Mouse (Mus musculus): ENCODE results near the gene Txn2.
"Not testable (repeated sequence)": the region's sequence is repeated elsewhere in the genome, so short reads cannot be mapped to it uniquely, and the experiment has no call there.

Gene Txn2

DNA sequence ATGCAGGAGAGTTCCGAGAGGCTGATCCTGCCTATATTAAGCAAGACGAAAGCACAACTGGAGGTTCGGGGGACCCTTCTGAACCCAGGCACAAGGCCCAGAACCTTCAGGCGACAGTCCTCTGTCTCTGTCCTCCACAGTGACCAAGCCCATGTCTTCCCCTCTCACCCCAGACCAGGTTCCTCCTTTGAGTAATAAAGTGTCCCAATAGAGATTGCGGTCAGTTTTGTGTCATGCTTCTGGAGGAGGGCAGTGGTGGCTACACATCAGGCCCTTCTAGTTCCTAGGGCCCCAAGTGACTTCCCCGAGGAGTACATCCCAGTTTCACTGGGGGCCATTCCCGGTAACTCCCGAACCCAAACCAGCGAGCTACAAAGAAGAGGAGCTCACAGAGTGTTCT is 54.0 kb downstream of the Txn2 start:
- no peak for DNase-seq

DNA sequence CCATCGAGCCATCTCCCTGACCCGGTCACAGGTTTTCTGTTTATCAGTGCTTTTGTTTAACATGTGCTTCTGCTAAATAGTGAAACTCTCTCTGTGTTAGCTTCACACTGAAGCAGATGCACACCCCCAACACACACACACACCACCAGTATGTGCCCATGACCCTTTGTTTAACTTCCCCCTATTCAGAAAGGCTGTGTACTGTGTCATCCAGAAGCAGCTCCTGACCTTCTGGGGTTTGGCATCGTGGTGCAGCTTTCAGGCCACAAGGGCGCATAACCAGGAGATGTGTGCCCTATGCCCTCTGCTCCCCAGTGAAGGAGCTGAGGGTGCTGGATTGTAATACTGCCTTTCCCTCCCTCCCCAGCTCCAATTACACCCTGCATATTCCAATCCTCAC is 54.5 kb downstream of the Txn2 start:
- DNase-seq: no peak

DNA sequence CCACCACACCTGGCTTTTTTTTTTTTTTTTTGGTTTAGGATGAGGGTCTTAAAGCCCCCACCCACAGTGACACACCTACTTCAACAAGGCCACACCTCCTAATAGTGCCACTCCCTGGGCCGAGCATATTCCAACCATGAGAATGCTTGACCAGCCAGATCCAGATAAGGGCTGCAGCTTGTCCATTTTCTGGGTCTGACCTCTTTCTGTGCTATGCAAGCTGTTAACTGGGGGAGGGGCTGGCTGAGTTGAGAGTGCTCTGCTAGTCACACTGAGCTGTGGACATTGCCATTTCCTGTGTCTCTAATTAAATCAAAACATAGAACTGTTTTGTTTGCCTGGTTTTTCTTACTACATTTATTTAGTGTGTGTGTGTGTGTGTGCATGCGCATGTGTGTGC is 55.2 kb downstream of the Txn2 start:
- DNase-seq: no peak

DNA sequence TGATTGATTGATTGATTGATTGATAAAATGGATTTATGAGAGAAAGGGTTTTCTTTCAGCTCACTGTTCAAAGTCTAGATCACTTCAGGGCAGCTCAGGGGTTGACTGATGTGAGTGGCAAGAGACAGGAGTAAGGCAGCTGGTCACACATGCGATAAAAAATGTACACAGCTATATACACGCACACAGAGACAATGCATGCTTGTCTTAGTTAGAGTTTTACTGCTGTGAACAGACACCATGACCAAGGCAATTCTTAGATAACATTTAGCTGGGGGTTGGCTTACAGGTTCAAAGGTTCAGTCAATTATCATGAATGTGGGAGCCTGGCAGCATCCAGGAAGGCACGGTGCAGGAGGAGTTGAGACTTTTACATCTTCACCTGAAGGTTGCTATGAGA is 55.8 kb downstream of the Txn2 start:
- no peak for DNase-seq

DNA sequence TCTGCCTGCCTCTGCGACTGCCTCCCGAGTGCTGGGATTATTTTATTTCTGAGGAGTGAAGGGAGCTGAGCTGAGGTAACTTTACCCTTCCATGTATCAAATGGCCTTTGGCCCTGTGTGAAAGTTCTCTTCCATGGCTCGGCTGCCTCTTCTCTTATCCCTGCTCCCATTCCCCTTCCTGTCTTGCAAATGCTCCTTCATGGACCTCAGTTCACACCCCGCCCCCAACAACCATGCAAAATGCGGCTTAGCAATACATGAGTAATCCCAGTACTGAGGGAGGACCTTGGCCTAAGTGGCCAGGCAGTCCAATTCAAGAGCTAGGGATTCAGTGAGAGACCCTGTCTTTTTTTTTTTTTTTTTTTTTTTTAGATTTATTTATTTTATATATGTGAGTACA is 60.5 kb downstream of the Txn2 start:
- DNase-seq: no peak

DNA sequence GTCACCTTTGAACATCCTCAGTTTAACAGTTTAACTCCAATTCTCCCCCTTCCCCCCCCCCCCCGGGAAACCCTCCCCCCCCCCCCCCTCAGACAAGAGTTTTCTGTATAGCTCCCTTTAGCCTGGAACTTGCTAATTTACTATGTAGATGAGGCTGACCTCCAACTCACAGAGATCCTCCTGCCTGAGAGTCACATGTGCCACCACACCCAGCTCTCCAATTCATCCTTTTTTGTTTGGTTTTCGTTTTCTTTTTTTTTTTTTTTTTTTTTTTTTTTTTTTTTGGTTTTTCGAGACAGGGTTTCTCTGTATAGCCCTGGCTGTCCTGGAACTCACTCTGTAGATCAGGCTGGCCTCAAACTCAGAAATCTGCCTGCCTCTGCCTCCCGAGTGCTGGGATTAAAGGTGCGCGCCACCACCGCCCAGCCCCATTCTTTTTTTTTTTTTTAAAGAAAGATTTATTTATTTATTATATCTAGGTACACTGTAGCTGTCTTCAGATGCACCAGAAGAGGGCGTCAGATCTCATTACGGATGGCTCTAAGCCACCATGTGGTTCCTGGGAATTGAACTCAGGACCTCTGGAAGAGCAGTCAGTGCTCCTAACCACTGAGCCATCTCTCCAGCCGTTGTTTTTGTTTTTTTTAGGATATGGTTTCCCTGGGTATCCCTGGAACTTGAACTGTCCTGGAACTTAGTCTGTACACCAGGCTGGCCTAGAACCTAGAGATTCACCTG is 61.4 kb downstream of the Txn2 start:
- not testable (repeated sequence) for DNase-seq

DNA sequence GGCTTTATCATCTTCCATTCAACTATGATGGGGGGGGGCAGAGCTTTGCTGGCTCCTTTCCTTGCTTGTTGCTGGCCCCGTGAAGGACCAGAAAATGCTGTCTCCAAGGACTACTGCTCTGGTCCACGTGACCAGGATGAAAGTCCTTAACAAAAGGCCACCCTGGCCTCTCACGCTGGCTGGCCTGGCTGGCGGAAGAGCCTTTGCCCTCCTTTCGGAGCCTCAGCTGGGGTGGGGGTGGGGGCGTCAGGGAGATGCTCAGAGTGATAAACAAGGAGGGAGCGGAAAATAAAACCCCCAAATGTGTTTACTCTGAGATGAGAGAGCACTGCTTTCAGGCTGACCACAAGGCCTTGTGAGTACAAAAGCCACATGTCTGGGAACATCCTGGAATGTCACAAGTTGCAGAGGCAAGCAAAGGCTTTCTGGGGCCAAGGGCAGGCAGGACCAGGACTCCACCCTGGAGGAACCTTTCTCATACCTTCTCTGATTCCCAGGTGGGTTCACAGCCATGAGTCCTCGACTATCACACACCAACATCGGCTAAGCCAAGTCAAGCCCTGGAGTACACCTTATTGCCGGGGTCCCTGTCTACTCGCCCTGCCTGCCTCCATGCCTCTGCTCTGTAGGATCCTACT is 62.1 kb downstream of the Txn2 start:
- DNase-seq: no peak

Measured in cerebellum, adult 11-12 months (tissue).